Mouse (Mus musculus) lung, embryonic 14.5 days (tissue): ENCODE measurements around the gene Pqlc2. TPM values are rescaled to one million over a fixed set of nuclear protein-coding genes. Genes with fewer than 3 reads are reported as not detected.

Experiments
- ATAC-seq: fragments of 200-750 bp; cut with Nextera tagmentation; 2 replicates; pipeline ENCODE4 v1.8.0; 2017; ENCODE audit warnings: mild to moderate bottlenecking, moderate TSS enrichment, moderate library complexity; ENCODE audit not compliant: insufficient read depth
- DNase-seq: peaks from one replicate; pipeline ENCODE4 v3.0.0-alpha.2; 2015
- H3K27ac ChIP-seq: fragments of 300-500 bp; sonication (generic); 2 replicates; pipeline ENCODE4 v1.5.1; 2014; ENCODE audit warnings: low read depth, mild to moderate bottlenecking, moderate library complexity
- H3K27me3 ChIP-seq: fragments of 300-500 bp; sonication (generic); 2 replicates; pipeline ENCODE4 v1.6.1; 2014; ENCODE audit warnings: low read length, control low read depth; ENCODE audit not compliant: insufficient read depth
- H3K36me3 ChIP-seq: fragments of 300-500 bp; sonication (generic); 2 replicates; pipeline ENCODE4 v1.6.1; 2014; ENCODE audit warnings: control low read depth; ENCODE audit not compliant: insufficient read depth
- H3K4me1 ChIP-seq: fragments of 300-500 bp; sonication (generic); 2 replicates; pipeline ENCODE4 v1.6.1; 2014; ENCODE audit warnings: antibody characterized with exemption, control low read depth; ENCODE audit not compliant: insufficient read depth
- H3K4me2 ChIP-seq: fragments of 300-500 bp; sonication (generic); 2 replicates; pipeline ENCODE4 v1.6.1; 2014; ENCODE audit warnings: mild to moderate bottlenecking
- H3K4me3 ChIP-seq: fragments of 300-500 bp; sonication (generic); 2 replicates; pipeline ENCODE4 v1.5.1; 2014; ENCODE audit warnings: low read depth, low read length
- H3K9ac ChIP-seq: fragments of 300-500 bp; sonication (generic); 2 replicates; pipeline ENCODE4 v1.6.1; 2014
- H3K9me3 ChIP-seq: fragments of 300-500 bp; sonication (generic); 2 replicates; pipeline ENCODE4 v1.6.1; 2016; ENCODE audit warnings: low read depth, low read length, control low read depth
- CTCF ChIP-seq: IDR thresholded peaks from 2 replicates; pipeline ENCODE4 v1.5.1; 2016; ENCODE audit warnings: antibody characterized with exemption, low read depth
- WGBS: fragments of 180-500 bp; shearing (Covaris S2); extraction: QIAGEN DNeasy Blood & Tissue Kit; methylation state at CpG from one replicate; pipeline ENCODE4 v1.1.7; 2014; 5-methylcytosine and 5-hydroxymethylcytosine counted together
- polyA plus RNA-seq: library from polyadenylated mRNA; unstranded; fragments of >200 nt; fragmentation: Nextera tagmentation; extraction: Ambion mirVana; gene quantifications from 2 replicates; pipeline ENCODE4 v1.2.1, GENCODE M21; 2014

Pqlc2 gene
- polyA plus RNA-seq, 1 experiment from 2014 or later = 10.5 TPM

GRCm38 (mm10) chr4:139307916-139308315 lies 2.6 kb downstream of the Pqlc2 start:
- no peak overlapping the region; the same call in 1 of the 2 replicates for H3K9ac ChIP-seq
- no peaks in the 10 kb centered on the region for H3K9me3 ChIP-seq
- H3K27ac ChIP-seq = no peak overlapping the region
- no peaks in the 10 kb centered on the region for H3K4me1 ChIP-seq
- no peak overlapping the region for H3K4me2 ChIP-seq
- no peaks in the 10 kb centered on the region for H3K27me3 ChIP-seq
- DNase-seq (no peak), ATAC-seq (no peak)
- H3K36me3 ChIP-seq = peaks cover 3% of the 10 kb centered on the region; the same call in 1 of the 2 replicates
- TF ChIP-seq CTCF = no peak
- 82% methylated on average over 5 of the region's 5 CpGs for WGBS
- H3K4me3 ChIP-seq = no peak overlapping the region

- no peak for TF ChIP-seq CTCF
- Histone ChIP-seq H3K4me2 (no peak overlapping the region), H3K4me3 (no peak overlapping the region), H3K27me3 (no peaks in the 10 kb centered on the region), H3K9me3 (no peaks in the 10 kb centered on the region), H3K27ac (no peak overlapping the region), H3K36me3 (peaks cover 18% of the 10 kb centered on the region; the same call in 1 of the 2 replicates), H3K4me1 (no peaks in the 10 kb centered on the region), H3K9ac (no peak overlapping the region)
- ATAC-seq (no peak), DNase-seq (no peak)
- 79% methylated on average over 3 of the region's 3 CpGs for WGBS
Measured at GRCm38 (mm10) chr4:139305521-139305920, 5.0 kb downstream of the Pqlc2 start.

GRCm38 (mm10) chr4:139302241-139302640 lies 8.3 kb downstream of the Pqlc2 start:
- Histone ChIP-seq H3K4me3 (no peak overlapping the region), H3K36me3 (peaks cover 22% of the 10 kb centered on the region; the same call in 1 of the 2 replicates), H3K4me1 (no peaks in the 10 kb centered on the region), H3K9ac (no peak overlapping the region), H3K9me3 (no peaks in the 10 kb centered on the region), H3K27ac (no peak overlapping the region), H3K27me3 (no peaks in the 10 kb centered on the region), H3K4me2 (no peak overlapping the region)
- no peak for ATAC-seq
- WGBS = 48% methylated on average over 5 of the region's 5 CpGs
- no peak for DNase-seq
- TF ChIP-seq CTCF = no peak

GRCm38 (mm10) chr4:139301780-139302179 lies 8.7 kb downstream of the Pqlc2 start:
- ATAC-seq (no peak), DNase-seq (no peak)
- no peak overlapping the region for H3K4me2 ChIP-seq
- WGBS = 76% methylated on average over 8 of the region's 8 CpGs
- no peak overlapping the region for H3K4me3 ChIP-seq
- peaks cover 25% of the 10 kb centered on the region; the same call in 1 of the 2 replicates for H3K36me3 ChIP-seq
- no peaks in the 10 kb centered on the region for H3K4me1 ChIP-seq
- no peak overlapping the region for H3K27ac ChIP-seq
- H3K9me3 ChIP-seq = no peaks in the 10 kb centered on the region
- no peaks in the 10 kb centered on the region for H3K27me3 ChIP-seq
- no peak for TF ChIP-seq CTCF
- no peak overlapping the region for H3K9ac ChIP-seq

GRCm38 (mm10) chr4:139298671-139299366 lies 11.7 kb downstream of the Pqlc2 start:
- peak; percentile 57 for DNase-seq
- Histone ChIP-seq H3K27me3 (no peaks in the 10 kb centered on the region), H3K4me1 (no peaks in the 10 kb centered on the region), H3K36me3 (peaks cover 27% of the 10 kb centered on the region; the same call in 1 of the 2 replicates), H3K4me3 (no peak overlapping the region), H3K9me3 (no peaks in the 10 kb centered on the region), H3K4me2 (no peak overlapping the region), H3K27ac (no peak overlapping the region), H3K9ac (no peak overlapping the region)
- 47% methylated on average over 12 of the region's 12 CpGs for WGBS
- ATAC-seq = peak; percentile 23; the same call in 1 of the 2 replicates
- TF ChIP-seq CTCF = no peak

- Histone ChIP-seq H3K4me2 (no peak overlapping the region), H3K4me1 (no peaks in the 10 kb centered on the region), H3K27me3 (no peaks in the 10 kb centered on the region), H3K9ac (no peak overlapping the region), H3K9me3 (no peaks in the 10 kb centered on the region), H3K36me3 (peaks cover 21% of the 10 kb centered on the region; the same call in 1 of the 2 replicates), H3K27ac (no peak overlapping the region), H3K4me3 (no peak overlapping the region)
- no peak for TF ChIP-seq CTCF
- DNase-seq (no peak), ATAC-seq (no peak)
- 75% methylated on average over 4 of the region's 4 CpGs for WGBS
Measured at GRCm38 (mm10) chr4:139297566-139297965, 12.9 kb downstream of the Pqlc2 start.

DNA sequence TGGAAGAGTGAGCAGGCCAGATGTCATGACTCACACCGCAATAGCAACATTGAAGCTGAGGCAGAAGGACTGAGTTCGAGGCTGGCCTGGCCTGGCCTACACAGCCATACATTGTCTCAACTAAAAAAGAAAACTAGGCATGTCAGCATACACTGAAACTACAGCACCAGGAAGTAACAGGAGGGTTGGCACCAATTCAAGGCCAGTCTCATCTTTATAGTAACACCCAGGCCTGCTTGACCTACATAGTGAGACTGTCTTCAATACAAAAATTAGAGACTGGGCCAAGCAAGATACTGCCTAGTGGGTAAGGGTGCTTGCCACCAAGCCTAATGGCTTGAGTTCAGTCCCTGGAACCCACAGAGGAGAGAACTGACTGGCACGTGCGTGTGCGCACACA lies 18.5 kb downstream of the Pqlc2 start:
- ATAC-seq (no peak), DNase-seq (no peak)
- Histone ChIP-seq H3K9me3 (no peaks in the 10 kb centered on the region), H3K27me3 (no peaks in the 10 kb centered on the region), H3K9ac (no peak overlapping the region), H3K27ac (no peak overlapping the region), H3K36me3 (peaks cover 55% of the 10 kb centered on the region), H3K4me1 (no peaks in the 10 kb centered on the region), H3K4me3 (no peak overlapping the region), H3K4me2 (no peak overlapping the region)
- 92% methylated on average over 5 of the region's 5 CpGs for WGBS
- TF ChIP-seq CTCF = no peak
